Mouse (Mus musculus) granulocyte monocyte progenitor cell, adult 5-6 weeks (primary cell): ENCODE results near the gene Dis3l2. TPM values are rescaled to one million over a fixed set of nuclear protein-coding genes. Genes with fewer than 3 reads are reported as not detected.
A peak's percentile ranks its signal among the peaks of the same experiment; 100 is the strongest.

Experiments
- ATAC-seq: replicated peaks from 2 replicates; pipeline ENCODE4 v1.8.0; 2016; ENCODE audit warnings: mild to moderate bottlenecking, moderate TSS enrichment, inconsistent platforms; ENCODE audit not compliant: poor library complexity, severe bottlenecking
- total RNA-seq, 2 experiments: library from RNA; stranded (forward) in 1 of 2; stranded (reverse) in 1 of 2; fragments of 200-712, 200-1000 nt in 1 of 2; fragments of >200 nt in 1 of 2; fragmentation: Nextera tagmentation in 1 of 2; gene quantifications; 2 replicates each; pipeline ENCODE4 v1.2.3; 2014 to 2017

Dis3l2 gene
- total RNA-seq, 2 experiments from 2014 or later = 14.3 to 22.9 TPM

DNA sequence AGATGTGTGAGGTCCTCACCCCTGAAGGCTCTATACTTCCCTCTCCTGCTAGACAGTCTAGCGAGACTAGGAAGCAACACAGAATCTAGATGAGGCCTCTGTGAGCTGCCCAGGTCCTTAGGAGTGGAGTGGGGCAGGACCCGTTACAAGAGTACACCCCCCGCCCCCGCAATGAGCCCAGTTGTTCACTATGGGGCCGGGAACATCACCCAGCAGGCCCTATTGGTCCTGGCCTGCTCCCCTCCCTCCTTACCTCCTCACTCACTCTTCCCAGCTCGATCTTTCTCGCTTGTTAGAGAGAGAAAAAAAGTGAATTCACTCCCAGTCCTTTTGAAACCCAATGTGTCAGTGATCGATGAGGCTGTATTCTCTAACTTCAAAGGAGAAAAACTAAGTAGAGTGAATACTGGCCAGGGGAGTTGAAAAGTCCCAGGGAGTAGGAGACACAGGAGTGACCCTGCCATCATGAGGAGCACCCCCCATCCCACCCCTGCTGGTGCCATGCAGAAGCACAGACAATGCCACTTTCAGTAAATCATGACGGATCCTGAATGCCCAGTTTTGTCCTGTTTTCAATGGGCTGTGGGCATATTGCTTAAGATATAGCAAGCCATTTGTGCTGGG is 299.0 kb downstream of the Dis3l2 start:
- ATAC-seq = no peak

DNA sequence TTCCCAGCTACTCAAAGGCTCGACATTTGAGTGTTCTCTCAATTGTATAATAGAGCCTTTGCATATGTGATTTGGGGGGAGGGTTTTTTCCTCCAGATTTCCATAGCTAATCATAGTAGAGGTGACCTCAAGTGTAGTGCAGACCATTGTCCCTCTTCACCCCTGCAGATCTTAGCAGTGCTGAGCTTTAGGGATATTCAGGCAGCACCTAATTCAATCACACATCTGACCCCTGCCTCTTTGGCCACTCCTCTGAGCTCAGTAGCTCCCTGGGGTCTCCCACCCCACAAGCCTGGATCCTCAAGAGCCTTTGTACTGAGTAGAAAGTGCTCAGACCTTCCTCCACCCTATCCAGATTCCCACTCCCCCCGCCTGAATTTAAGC is 299.6 kb downstream of the Dis3l2 start:
- ATAC-seq = no peak

DNA sequence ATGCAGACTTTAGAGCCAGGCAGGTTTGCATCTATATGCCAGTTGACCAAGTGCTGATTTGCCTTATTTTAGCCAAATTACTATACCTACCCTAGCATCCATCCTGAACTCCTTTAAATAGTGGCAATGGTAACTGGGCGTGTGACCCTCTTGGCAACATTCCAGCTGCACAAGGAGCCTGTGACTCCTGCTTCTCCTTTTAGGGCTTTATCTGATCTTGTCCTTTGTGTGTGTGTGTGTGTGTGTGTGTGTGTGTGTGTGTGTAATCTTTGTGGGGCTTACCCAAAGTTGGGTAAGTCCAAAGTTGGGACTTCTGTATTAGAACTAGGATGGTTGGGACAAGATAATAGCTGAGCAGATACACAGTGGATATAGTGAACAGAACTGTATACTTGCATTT is 302.8 kb downstream of the Dis3l2 start:
- no peak for ATAC-seq

DNA sequence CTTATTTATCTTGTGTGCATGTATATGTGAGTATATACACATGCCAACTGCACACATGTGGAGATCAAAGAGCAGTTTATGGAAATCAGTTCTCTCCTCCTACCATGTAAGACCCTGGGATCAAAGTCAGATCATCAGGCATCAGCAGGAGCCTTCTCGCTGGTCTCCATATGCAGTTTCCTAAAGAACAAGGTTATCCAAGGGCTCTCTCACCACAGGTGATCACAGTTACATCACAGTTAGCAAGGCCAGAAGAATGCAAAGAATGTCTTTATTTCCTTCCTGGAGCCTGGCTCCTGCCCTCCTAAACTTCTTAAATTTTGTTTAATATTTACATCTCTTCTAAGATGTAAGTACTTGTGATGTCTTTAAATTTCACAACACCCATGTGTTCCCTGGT is 304.6 kb downstream of the Dis3l2 start:
- no peak for ATAC-seq

DNA sequence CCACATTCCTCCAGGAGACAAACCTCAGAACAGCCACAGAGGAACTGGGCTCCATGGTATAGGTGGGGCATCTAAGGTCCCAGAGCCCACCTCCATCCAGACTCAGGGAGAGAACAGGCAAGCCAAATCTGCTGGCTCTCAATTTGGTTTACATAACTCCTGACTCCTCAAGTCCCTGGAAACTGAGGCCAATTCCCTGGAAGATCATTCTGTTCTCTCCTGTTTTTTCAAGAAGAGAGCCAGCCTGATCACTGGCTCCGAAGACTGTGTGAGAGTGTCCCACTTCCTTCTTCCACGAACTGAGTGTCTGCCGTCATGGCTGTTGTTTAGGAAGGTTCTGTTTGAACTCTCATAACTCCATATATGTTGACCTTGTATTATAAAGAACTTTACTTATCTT is 305.5 kb downstream of the Dis3l2 start:
- ATAC-seq = no peak

DNA sequence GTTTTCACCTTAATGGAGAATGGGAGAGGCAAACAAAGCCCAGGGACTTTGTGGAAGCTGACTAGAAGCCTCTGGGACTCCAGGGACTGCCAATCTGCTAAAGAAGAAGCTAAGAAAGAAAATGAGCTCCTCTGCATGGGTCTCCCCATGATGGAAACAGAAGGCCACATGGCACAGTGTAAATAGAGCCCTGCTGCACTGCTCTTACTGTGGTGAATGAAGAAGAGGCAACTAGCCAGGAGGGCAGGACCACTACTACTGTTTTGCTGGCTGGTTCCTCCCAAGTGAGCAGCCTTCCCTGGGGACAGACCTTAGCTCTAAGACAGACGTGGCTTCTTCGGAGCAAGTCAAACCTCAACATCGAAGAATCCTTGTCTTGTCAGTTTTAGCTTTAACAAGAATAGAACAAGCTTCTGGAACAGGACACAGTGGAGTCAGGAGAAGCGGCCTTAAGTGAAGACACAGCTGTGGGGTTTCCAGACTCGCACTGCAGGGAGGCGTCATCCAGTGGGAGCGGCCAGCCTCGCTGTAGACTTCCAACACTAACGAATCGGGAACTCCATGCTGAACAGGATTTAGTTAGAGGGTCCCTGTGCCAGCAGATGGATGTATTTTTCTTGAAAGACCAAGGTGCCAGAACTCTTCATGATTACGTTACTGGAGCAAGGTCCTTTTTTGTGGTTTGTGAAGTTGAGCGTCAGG is 307.2 kb downstream of the Dis3l2 start:
- no peak for ATAC-seq

DNA sequence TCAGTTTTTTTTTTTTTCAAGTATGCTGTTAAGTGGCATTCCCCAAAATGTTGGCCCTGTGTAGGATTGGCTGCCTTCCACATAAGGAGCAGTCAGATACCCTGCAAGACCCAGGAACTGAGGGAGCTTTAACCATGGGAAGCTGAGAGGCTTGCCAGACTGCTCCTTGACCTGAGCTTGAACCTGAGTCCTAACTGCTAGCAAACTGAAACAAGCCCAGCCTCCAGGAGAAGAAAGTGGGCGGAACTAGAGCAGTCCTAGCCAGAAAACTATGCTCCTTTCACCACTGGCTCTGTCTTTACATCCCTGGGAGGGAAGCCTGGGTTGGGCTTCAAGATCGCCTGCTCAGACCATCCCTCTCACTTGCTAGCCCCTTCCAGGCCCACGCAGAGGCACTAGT is 308.1 kb downstream of the Dis3l2 start:
- ATAC-seq = no peak

DNA sequence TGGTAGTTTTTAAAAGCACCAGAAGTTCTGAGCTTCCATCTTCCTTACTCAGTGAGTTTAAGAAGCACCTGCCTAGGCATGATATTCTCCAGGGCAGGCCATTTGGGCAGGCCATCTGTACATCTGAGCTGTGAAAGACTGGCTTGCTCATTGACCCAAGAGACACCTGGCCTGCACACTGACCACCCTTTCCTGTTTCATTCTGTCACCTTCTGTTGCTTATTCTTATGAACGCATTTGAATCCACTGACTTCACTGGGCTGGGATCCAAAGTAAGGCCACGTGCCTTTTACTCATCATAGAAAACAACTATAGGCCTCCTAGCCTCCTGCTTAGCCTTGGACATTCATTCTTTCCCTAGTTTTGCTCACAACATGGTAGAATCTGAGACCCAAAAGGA is 309.0 kb downstream of the Dis3l2 start:
- ATAC-seq = no peak

DNA sequence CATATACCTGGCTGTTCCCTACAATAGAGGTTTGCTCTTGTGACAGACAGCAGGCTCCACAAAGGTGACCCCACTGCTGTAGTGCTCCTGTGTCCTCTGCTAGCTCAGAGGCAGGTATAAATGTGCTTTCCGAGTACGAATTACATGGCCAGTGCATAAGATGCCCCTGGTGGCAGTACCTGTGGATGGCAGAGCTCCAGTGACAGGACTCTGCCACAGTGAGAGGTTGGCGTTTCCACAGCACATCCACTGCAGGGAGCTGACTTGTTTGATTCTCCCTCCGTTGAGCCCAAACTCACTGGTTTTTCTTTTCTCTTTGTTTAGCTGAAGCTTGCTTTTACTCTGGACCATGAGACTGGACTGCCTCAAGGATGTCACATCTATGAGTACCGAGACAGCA is 317.1 kb downstream of the Dis3l2 start:
- ATAC-seq = no peak

DNA sequence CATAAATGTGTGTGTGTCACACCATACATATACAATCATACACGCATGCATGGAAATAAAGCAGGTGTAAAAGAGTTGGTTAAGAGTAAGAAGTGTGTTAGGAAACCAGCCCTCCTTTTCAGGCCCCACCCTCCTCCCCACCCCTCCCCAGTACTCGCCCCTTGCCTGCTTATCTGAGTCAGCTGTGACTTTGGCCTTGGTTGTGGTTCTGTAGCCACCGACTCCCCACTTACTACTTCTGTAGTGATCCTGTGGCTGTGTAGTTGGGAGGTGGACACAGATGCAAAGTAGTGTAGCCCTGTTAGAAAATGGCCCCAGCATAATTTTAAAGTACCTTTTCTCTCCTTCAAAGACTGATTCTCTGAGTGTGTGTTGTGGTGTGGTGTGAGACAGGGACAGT is 318.0 kb downstream of the Dis3l2 start:
- no peak for ATAC-seq

DNA sequence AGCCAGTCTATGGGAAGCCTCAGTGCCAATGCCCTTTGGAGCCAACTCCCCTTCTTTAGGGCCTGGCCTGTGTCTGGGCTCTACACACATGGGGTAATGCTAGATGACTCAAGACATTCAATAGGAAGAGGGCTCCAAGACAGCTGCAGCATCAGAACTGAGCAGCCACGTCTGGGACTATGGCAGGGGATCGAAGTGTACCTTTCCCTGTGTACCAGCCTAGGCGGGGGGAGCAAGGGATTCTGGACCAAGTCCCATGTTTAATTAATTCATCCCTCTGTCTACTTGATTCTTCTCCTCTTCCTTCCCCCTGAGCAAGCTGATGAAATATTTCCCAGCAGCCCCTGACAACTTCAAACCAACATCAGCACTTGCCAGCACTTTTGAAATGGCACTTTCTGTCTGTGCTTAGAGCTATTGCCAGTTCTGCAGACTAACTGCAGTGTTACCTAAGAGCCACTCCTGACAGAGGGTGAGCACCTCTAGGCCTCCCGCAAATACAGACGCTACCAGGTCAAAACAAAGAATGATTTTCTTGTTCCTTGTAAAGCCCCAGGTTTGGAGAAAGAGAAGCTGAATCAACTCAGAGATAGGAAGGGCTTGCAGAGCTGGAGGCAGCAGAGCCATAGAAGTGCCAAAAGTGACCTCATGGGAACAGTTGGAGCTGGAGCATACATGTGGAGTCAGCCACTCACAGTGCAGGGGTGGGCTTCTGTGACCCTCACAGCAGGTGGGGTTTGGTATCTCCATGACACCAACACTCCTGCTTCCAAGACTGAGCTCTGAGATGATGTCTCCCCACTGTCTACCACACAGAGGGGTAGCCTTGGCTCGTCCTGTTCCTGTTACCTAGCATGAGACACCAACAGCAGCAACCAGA is 319.9 kb downstream of the Dis3l2 start:
- ATAC-seq = no peak

DNA sequence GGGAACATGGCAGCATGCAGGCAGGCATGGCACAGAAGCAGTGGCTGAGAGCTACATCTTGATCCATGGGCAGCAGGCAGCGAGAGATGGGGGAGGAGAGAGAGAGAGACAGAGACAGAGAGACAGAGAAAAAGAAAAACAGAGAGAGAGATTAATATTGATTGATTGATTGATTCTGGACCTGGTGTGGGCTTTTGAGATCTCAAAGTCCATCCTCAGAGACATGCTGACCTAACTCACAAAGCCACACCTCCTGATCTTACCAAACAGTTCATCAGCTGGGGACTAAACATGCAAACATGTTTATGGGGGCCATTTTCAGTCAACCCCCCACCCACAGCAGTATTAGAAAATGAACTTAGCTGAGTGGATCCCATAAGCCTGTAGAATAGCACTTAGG is 321.4 kb downstream of the Dis3l2 start:
- ATAC-seq = no peak

DNA sequence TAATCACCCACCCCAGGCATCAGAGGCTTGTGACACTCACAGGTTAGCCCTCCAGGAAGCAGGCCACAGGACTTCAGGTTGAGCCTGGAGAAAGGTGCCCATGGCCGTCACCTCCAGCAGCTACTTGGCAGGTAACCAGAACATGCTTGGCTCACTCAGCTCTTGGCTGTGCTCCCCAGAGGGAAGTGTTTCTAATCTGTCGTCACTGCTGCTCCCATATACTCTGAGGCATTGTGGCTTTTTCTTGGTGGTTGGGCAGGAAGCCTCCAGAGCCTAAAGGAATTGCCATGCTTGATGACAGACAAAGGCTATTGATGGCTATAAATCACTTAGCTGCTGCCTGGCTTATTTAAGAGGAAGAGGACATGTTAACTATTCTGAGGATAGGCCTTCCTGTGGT is 325.2 kb downstream of the Dis3l2 start:
- ATAC-seq = peak; percentile 22; the same call in 1 of the 2 replicates

DNA sequence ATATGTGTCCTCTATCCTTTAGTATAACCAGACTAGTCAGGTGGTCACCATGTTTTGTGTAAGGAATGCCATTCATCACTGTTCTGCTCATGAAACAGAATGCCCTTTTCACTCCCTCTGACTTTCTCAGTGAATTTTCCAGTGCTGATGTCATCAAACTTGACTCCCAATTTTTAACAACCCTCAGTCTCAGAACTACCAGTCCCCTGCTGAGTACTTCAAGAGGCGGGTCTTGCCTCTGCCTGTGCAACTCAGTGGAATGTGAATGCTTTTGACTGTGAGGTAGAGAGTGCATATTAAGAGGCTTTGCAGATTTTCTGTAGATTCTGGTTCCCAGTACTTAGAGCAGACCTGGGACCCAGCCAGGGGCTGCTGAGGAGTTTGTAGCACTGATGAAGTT is 327.0 kb downstream of the Dis3l2 start:
- ATAC-seq = no peak

DNA sequence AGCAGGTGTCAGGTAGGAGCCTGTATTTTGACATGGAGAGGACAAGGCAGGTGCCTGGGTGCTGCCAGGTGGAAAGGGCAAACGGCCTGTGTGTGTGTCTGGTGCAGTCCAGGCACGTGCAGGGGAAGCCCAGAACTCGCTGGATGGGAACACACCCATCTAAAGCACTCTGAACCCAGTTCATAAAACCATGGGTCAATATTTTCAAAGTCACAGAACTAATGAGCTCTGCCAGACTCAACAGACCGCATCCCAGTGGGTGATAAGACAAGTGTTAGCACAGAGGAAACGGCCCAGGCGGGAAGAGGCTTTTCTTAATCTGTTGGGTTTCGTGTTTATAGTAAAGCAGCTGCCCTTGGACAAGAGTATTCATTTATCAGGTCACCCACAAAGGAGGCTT is 328.9 kb downstream of the Dis3l2 start:
- no peak for ATAC-seq

DNA sequence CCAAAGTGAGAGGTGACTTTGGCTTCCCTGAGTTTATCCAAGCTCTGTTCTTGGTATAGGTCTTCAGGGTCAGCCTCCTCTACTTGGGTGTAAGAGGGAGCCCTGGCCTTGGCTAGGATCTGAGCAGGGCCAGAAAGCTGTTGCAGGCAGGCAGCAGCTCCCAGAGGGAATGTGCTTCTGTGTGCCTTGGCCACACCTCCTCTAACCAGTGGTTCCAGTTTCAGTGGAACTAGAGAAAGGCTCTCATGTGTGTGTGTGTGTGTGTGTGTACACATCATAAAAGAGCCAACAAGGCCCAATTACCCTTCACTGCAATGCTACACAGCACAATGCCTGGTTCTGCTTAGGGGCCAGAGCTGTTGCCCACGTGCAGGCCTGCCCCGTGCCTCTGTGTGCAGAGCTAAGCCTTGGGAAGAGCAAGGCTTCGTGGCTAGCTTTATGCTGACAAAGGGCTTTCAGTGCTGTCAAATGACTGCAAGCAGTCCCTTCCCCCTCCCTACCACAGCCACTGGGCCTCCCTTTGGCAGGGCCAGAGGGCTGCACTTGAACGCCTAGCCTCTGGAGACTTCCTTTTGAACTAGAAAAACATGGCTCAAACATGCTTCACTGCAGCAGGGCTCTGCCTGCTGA is 332.0 kb downstream of the Dis3l2 start:
- no peak; the same call in 1 of the 2 replicates for ATAC-seq

DNA sequence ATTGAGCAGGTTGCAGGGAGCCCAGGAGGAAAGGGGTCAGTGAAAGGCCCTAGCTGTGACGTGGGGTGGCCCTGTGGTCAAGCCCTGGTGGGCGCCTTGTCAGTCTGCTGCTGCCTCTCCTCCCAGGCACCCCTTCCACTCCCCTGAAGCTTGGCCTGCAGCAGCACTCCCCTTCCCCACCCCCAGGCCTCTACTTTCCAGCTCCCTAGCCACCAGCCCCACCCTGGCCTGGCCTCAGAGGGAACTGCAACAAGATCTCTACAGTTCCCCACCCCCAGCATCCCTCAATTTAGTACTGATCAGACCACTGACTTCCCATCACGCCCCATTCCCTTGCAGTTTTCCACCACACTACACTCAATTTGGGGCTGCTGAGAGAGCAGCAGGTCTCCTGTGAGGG is 332.7 kb downstream of the Dis3l2 start:
- no peak for ATAC-seq

DNA sequence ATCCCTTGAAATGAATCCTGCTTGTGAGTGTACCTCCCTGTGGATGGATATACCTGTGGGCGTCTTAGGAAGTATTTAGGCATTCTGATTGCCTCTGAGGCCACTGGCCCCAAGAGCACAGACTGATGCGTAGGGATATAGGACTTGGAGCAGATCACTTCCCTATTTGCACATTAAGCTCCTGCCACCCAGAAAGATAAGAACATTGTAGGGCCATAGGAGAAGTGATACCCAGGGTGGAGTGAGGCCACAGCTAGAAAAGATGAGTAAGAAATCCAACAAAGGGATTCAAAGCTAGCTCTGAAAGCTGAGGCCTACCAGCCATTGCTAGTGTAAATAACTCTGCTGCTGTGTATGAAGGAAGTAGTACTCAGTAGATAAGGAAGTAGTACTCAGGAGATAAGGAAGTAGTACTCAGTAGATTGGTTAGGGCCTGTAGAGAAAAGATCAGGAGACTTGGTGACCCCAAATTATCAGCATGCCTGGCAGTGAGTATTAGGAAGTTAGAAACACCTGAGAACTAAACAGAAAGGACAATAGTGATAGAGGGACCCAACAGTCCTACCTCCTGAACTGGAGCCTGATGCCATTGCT is 335.0 kb downstream of the Dis3l2 start:
- peak; percentile 33; the same call in 1 of the 2 replicates for ATAC-seq

DNA sequence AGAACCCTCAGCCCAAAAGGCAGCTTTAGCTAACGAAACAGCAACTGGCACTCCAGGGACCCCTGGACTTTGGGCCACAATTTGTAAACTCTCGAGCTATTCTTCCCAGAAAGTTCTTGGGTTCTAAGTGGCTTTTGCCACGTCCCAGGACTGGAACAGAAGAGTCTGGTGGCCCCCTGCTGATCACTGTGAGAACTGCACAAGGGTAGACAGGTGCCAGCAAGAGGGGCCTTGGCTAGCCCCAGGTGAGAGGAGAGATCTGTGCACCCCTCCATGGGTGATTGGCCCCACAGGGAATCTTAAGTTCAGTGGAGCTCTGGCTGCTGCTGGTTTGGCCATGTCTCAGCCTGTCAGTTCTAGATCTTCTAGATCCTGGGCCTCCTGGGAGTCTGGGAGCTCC is 337.5 kb downstream of the Dis3l2 start:
- ATAC-seq = peak; percentile 40

DNA sequence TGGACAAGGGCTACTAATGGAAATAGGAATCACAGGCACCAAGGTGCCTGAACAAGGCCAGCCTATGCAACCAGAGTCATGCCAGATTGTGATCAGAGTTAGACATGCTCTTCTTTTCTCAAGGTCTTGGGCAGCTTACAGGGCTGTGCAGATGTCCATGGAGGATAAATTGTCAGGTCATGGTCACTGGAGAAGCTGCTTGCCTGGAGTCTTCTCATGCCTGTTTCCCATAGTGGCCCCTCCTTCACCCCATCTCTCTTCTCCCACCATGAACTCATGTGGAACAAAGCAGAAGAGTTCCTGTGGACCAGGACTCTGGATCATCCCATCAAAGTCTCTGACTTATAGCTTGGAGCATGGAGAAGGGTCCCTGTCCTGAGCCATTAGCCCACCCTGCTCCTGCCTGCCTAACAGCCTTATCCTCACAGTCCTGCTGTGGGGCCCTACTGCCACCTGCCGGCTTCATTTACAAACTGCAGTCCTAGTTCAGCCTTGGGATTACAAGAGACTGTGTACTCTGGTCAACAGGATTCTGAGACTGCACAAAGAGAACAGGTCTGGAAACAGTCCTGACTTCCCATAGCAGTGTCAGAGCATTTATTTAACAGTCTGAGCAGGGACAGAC is 338.3 kb downstream of the Dis3l2 start:
- ATAC-seq = peak; percentile 85
